Mouse (Mus musculus): ENCODE results near the gene Lypd6. TPM values are rescaled to one million over a fixed set of nuclear protein-coding genes. Genes with fewer than 3 reads are reported as not detected.

Lypd6 gene
- polyA plus RNA-seq, 3 experiments from 2014 or later: not detected

DNA sequence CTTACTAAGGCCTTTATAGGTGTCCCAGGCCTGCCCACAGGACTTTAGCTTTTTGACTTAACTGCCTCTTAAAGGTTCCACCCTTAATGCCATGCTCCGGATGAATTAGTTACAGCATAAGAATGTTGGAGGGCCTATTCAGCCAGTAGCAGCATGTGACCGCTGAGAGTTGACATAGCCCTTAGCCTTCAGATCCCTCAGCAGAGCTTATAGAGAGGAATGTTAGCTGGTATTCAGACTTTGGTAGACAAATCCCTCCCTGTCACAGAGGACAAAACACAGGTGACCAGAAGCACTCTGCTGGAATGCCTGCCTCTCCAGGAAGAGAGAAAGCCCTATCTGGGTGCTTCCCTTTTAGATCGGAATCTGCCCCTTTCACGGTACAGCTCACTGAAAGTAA lies 109.5 kb downstream of the Lypd6 start:
- no peak for ATAC-seq

DNA sequence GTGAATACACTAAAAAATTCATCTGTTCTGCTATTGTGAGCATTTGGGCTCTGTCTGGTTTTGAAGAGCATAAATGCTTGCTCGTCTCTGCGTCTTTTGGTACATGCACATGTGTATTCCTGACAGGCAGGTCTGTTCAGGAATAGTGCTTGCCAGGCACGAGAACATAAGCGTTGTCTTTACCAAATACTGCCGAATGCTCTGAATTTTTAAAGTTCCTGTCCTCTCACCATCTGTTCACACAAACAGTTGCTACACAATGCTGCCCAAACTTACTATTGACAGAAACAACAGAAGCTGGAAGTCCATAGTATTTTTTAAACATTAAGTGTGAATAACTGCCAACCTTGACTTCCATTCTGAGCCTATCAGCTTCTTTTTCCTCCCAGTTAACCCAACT lies 112.9 kb downstream of the Lypd6 start:
- ATAC-seq: no peak

- ATAC-seq: no peak
These were observed 114.2 kb downstream of the Lypd6 start for GRCm38 (mm10) chr2:50180423-50180822.

DNA sequence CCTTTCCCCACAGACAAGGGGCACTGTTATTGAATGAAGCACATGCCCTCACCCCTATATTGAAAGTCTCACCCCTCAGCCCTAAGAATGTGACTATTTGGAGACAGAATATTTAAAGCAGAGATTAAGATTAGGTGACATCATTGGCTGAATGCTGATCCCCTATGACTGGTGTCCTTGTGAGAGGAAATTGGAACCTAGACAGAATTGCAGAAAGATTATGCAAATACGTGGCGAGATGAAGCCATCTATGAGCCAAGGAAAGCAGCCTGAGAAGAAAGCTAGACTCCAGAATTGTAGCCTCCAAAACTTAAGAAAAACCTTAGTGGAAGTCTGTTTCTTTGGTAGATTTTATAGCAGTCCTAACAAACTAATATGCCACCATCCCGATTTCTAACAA lies 115.1 kb downstream of the Lypd6 start:
- no peak for ATAC-seq

DNA sequence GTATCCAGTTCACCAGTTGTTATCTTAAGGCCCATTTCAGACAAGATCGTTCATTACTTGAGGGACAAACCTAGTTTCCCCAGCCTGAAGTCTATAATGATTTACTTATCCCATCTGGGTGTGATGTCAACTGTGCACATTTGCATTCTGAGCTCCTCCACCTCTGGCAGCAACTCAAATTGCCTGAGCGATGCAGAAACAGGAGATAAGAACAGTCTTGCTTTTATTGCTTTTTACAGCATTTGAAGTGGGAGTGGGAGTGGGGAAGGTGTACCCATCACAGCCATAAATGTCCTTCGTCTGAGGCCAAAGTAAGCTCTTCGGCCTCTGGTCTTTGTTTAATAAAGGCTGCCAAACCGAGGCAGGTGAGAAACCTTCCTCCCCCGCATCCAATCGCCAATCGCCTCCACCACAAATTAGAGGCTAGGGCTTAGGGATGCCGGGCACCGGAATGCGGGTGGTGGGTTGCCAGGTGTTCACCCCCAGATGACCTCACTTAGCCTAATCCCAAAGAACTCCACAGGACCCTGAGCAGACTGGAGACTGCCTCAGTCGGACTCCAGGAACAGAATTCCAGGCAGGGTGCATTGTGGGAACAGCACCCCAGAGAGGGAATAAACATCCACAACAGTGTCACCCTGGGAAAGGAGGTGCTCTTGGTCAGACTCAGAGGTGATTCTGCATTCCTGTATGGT lies 120.6 kb downstream of the Lypd6 start:
- ATAC-seq: no peak

GRCm38 (mm10) chr2:50188856-50189255 lies 122.6 kb downstream of the Lypd6 start:
- no peak for ATAC-seq

- no peak for ATAC-seq
These were observed 130.5 kb downstream of the Lypd6 start for GRCm38 (mm10) chr2:50196681-50197080.

DNA sequence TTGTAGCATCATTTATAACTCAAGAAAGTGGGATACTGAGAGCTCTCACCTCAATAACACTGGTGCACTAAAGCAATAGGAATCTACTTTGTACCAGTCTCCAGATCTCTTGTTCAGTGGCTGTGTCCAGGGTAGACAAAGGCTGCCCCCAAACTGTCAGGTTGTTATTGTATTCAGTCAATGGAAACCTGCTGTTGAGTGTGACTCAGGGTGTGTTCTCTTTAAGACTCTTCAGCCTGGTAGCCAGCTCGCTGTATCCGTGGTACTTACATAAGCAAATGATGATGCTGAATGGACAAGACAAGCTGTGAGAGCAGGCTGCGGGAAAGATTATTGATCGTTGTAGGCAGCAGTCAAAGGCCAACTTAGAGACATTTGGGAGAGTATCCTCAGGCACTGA lies 131.6 kb downstream of the Lypd6 start:
- no peak for ATAC-seq

DNA sequence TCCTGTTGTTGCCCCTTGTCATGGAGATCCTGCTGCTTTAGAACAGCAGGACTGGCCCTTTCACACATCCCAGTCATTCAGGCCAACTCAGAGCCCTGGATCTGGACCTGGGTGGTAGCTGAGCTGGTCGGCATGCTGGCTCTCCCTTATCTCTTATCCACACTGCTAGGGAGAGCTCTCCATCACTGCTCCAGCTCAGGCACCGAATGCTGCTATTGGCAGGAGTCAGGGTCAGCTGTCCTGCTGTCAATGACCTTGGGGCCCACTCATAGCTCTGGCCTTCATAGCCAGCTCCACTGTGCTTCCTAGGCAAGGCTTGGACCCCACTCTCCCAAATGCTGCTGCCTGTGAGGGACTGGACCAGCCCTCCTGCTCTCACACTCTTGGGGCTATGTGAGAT lies 134.3 kb downstream of the Lypd6 start:
- ATAC-seq: no peak

- no peak for ATAC-seq
These were observed 154.3 kb downstream of the Lypd6 start for GRCm38 (mm10) chr2:50220574-50220973.

- ATAC-seq: no peak
These were observed 158.8 kb downstream of the Lypd6 start for GRCm38 (mm10) chr2:50225019-50225418.

- no peak for ATAC-seq
These were observed 167.3 kb downstream of the Lypd6 start for GRCm38 (mm10) chr2:50233491-50233890.

Other genes starting within 250 kb of the Lypd6 start
- gene Mmadhc, start 230.4 kb downstream of the Lypd6 start, polyA plus RNA-seq (2017; shearing (Covaris generic)): 10 to 100 TPM; 44.6 to 56.4 (median 45.4) TPM